8 mouse cellular contexts compared by ENCODE assay signal in the genomic region with DNA sequence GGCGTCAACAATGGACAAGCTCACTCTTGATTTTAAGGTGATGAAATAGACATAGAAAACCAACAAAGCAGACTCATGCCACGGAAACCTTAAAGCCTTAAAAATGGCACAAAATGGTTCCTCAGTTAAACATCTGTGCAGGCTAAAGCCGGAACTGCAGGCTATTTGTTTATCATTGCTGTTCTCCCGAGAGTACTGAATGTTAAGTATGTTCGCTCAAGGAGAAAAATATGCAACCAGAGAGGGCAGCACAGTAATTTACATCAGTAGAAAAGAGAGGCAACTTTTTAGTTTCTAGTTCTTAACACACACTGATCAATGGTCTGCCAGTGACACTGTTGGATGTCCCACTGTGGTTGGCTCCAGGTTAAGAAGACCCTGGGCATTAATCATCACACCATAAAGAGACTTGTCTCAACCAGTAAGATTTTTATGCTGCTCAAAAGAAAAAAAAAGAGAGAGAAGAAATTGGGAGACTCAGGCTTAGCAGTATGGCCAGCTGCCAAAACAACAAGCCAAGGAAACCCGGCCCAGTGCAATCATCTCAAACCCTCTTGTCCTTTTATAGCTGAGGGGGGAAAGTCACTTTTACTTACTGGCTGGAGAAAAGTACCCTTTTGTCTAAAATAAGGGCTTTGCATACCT.
DNase-seq lines count a peak whose midpoint lies in the region; ATAC-seq and TF ChIP-seq lines count a peak whose summit lies in the region.
"Had no signal": no experiment of that assay in that cellular context is flagged by ENCODE, and none has a peak within 500 bp of the region (broad histone marks: within the 10 kb centered on the region; RNA-seq: fewer than 3 reads in every experiment).

No protein-coding gene starts in this region.

- 48% methylated on average over 6 of the region's 6 CpGs for WGBS in intestine, embryonic 16.5 days
- WGBS in small intestine, adult 2 months, result 48% methylated on average over 6 of the region's 6 CpGs
- 58% methylated on average over 6 of the region's 6 CpGs for WGBS in liver, embryonic 12.5 days (ENCODE audit: insufficient replicate concordance)

- peak; percentile 38; the same call in 1 of the 2 replicates for ATAC-seq in intestine, embryonic 16.5 days
- no peak for ATAC-seq in liver, embryonic 12.5 days

- intact Hi-C loops in left cerebral cortex, postnatal 4 days (cut with DNase I), result no loop called here

- no peaks in the 10 kb centered on the region for H3K27me3 ChIP-seq in intestine, embryonic 16.5 days (replicated peaks; ENCODE audit: control insufficient read depth, insufficient read depth, low read length)
- H3K27me3 ChIP-seq in small intestine, adult 2 months (ENCODE audit: control insufficient read depth, insufficient read depth, low read length), result no peaks in the 10 kb centered on the region
- H3K27me3 ChIP-seq in liver, embryonic 12.5 days (replicated peaks), result 0 out of 2 replicates have a peak, but pooled peaks cover 4% of the 10 kb centered on the region
- H3K27me3 ChIP-seq: embryonic facial prominence, embryonic 12.5 days had no signal

- H3K4me3 ChIP-seq in intestine, embryonic 16.5 days (ENCODE audit: low read length), result no peak overlapping the region
- no peak overlapping the region for H3K4me3 ChIP-seq in small intestine, adult 2 months (ENCODE audit: low read depth, low read length)
- H3K4me3 ChIP-seq in liver, embryonic 12.5 days, result no peak overlapping the region
- H3K4me3 ChIP-seq: embryonic facial prominence, embryonic 12.5 days had no signal

- H3K9ac ChIP-seq in intestine, embryonic 16.5 days (ENCODE audit: low read depth, low read length), result no peak overlapping the region
- H3K9ac ChIP-seq in liver, embryonic 12.5 days, result no peak overlapping the region
- H3K9ac ChIP-seq: embryonic facial prominence, embryonic 12.5 days had no signal

- no peaks in the 10 kb centered on the region for H3K36me3 ChIP-seq in intestine, embryonic 16.5 days (ENCODE audit: control insufficient read depth, insufficient read depth, low read length)
- H3K36me3 ChIP-seq in small intestine, adult 2 months (ENCODE audit: control insufficient read depth, insufficient read depth, low read length), result no peaks in the 10 kb centered on the region
- H3K36me3 ChIP-seq in liver, embryonic 12.5 days, result no peaks in the 10 kb centered on the region
- H3K36me3 ChIP-seq: embryonic facial prominence, embryonic 12.5 days had no signal

- no peak for TF ChIP-seq POLR2A in small intestine, adult 2 months (IDR thresholded peaks at IDR 0.05; ENCODE audit: low read depth, low read length)

- no peak overlapping the region for H3K4me2 ChIP-seq in intestine, embryonic 16.5 days (ENCODE audit: low read depth, low read length)
- H3K4me2 ChIP-seq in liver, embryonic 12.5 days, result no peak overlapping the region
- H3K4me2 ChIP-seq: embryonic facial prominence, embryonic 12.5 days had no signal

- DNase-seq in left cerebral cortex, postnatal 4 days, result peak; percentile 39
- DNase-seq in left cerebral cortex, adult 8-10 months (ENCODE audit: low spot score in 2 of 2), result no peak
- peak; percentile 39 for DNase-seq in gastrocnemius, postnatal 10 days
- no peak for DNase-seq in right cerebral cortex, postnatal 4 days

- TF ChIP-seq CTCF in small intestine, adult 2 months (IDR thresholded peaks at IDR 0.05; ENCODE audit: extremely low read depth, insufficient read length, insufficient replicate concordance, low read depth, low read length), result no peak

- peaks cover 3% of the 10 kb centered on the region; the same call in 1 of the 2 replicates for H3K4me1 ChIP-seq in intestine, embryonic 16.5 days (ENCODE audit: control insufficient read depth, insufficient read depth, low read length)
- no peaks in the 10 kb centered on the region for H3K4me1 ChIP-seq in small intestine, adult 2 months (ENCODE audit: control insufficient read depth, insufficient read depth, insufficient read length, low read length)
- no peaks in the 10 kb centered on the region for H3K4me1 ChIP-seq in liver, embryonic 12.5 days

- H3K27ac ChIP-seq in intestine, embryonic 16.5 days (ENCODE audit: low read length), result peak overlapping the region; percentile 29; the same call in 1 of the 2 replicates
- H3K27ac ChIP-seq in small intestine, adult 2 months (ENCODE audit: insufficient read depth, low read depth, low read length), result 0 out of 2 replicates have a peak overlapping the region, but pooled peaks have one; percentile 6
- H3K27ac ChIP-seq in liver, embryonic 12.5 days, result no peak overlapping the region
- H3K27ac ChIP-seq: embryonic facial prominence, embryonic 12.5 days had no signal

- H3K9me3 ChIP-seq in intestine, embryonic 16.5 days (ENCODE audit: control insufficient read depth, low read length), result no peaks in the 10 kb centered on the region
- H3K9me3 ChIP-seq in liver, embryonic 12.5 days (replicated peaks), result no peaks in the 10 kb centered on the region
- H3K9me3 ChIP-seq: embryonic facial prominence, embryonic 12.5 days had no signal

Comparison
In these comparisons a context has a peak if more than half of its experiments do, and no peak if none do; other contexts are left out.
1. DNase-seq: peak in left cerebral cortex, postnatal 4 days (single experiment) and gastrocnemius, postnatal 10 days (single experiment); none in left cerebral cortex, adult 8-10 months (0 of 2) and right cerebral cortex, postnatal 4 days (single experiment).